Mouse (Mus musculus): ENCODE measurements around the gene Laptm5.

DNA sequence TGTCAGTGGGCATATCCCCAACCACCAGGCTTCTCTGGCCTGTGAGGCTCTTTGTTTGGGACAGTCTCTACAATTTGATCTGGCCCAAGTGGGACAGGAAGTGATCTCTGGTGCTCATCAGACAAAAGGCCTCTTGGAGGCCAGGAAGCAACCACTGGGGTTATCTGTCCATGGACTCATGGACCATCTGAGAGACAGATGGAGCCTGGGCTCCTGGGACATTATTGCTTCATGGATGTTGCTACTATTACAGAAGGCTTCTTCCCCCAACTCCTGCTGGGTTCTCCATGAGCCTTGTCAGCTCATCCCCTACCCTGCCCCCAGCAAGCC lies 22.4 kb upstream of the Laptm5 start:
- TF ChIP-seq POLR2A (IDR thresholded peaks at IDR 0.05; ENCODE audit: low read depth, low read length): no peak
- TF ChIP-seq CTCF (IDR thresholded peaks at IDR 0.05; ENCODE audit: extremely low read depth, insufficient read depth, insufficient read length, insufficient replicate concordance): no peak
